Mouse (Mus musculus) frontal cortex, adult (tissue): ENCODE measurements around the gene Mxd4.
A peak's percentile ranks its signal among the peaks of the same experiment; 100 is the strongest.

Experiments
- ATAC-seq: cut with Nextera tagmentation; 2 replicates; pipeline ENCODE4 v1.9.2; 2017; ENCODE audit warnings: mild to moderate bottlenecking, moderate library complexity, mixed read lengths; ENCODE audit not compliant: low TSS enrichment

Gene Mxd4

DNA sequence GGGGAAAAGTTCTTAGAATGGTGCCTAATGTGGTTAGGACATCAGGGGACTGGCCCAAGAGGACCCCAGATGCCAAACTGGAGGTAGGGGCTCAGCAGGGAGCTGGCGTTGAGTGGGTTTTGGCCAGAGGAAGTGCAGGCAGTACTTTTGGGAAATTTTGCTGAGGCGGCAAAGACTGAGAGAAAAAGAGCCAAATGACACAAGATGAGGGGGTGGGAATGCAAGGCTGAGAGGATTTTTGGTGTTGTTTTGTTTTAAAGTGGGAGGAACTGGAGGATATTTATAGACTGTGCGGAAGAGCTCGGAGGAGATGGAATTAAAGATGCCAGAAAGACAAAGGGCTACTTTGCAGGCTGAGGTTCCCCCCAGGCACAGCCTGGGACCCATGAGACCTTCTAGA, 16.8 kb downstream of the Mxd4 start:
- ATAC-seq: no peak

DNA sequence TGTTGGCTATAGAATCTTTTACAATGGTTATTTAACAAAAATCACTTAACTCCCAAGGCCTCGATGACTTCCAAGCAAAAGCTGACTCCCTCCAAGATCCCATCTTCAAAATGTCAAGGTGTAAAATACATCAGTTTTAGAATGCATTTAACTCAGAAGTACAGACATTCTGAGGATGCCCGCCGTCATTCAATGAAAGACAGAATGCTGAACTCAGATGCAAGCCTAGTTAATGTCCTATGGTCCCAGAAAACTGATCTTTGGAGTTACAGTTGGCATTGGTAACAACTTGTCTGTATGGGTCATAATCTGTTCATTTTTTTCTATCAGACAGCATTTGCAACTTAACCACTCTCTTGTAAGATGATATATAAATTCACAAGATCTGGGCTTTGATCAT, 17.6 kb downstream of the Mxd4 start:
- ATAC-seq: no peak

- ATAC-seq: peak; percentile 98
Measured at GRCm38 (mm10) chr5:34168950-34169891, 18.3 kb downstream of the Mxd4 start, which contains the start of the genes Poln and Haus3. Gene Poln, minus strand, starts transcription at chr5:34169448. Gene Haus3, minus strand, starts transcription at chr5:34169527.

GRCm38 (mm10) chr5:34167857-34168256, 19.7 kb downstream of the Mxd4 start:
- ATAC-seq: no peak

GRCm38 (mm10) chr5:34165793-34166192, 21.7 kb downstream of the Mxd4 start:
- ATAC-seq: no peak

- no peak for ATAC-seq
Measured at GRCm38 (mm10) chr5:34148476-34148875, 39.0 kb downstream of the Mxd4 start.

DNA sequence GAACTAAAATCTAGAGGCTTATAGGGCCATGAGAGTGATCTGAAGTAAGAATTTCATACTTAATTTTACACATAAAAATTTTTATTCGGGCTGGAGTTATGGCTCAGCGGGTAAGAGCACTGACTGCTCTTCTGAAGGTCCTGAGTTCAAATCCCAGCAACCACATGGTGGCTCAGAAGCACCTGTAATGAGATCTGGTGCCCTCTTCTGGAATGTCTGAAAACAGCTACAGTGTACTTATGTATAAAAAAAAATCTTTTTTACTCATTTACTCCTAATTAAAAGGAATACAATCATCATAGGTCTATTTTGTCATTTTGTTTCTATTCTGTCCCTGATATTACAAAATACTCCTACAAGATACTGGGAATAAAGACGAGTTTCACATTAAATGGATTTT, 40.0 kb downstream of the Mxd4 start:
- ATAC-seq: no peak

DNA sequence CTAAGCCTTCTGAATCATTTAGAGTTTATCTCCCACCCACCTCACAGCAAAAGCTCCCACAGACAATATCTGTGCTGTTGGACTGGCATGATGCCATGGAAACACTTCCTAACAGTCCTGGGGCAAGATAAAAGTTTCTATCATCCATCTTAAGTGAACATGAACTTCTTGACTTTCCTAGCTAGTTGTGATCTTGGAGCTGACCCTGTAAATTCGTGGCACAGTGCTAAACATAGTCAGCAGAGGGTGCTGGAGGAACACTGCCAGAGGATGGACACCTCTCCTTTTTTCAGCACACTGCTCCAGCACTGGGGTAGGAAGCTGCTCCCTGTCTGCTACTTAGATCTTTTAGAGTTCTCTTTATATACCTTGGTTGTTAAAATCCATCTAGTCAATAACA, 47.8 kb downstream of the Mxd4 start:
- ATAC-seq: peak; percentile 34; the same call in 1 of the 2 replicates

DNA sequence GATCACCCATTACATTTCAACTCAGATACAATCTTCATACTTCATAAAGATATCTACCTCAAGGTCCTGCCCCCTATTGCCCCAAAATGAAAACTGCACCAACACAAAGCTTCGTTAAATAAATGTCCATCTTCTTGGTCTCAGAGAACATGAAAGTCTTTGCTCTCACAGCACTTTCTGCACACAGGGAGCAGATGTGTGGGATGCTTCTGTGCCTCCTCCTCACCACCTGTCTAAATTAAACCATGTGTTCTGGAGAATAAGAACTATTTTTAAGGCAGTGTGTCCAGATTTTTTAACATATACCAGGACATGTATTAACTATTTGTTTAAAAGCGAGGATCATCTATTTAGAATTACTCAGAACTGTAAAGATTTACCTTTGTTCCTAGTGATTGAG, 54.8 kb downstream of the Mxd4 start:
- peak; percentile 59; the same call in 1 of the 2 replicates for ATAC-seq

GRCm38 (mm10) chr5:34124131-34124530, 63.4 kb downstream of the Mxd4 start:
- ATAC-seq: no peak
